Mouse (Mus musculus): ENCODE data around the gene Msl1. TPM values are rescaled to one million over a fixed set of nuclear protein-coding genes. Genes with fewer than 3 reads are reported as not detected.

Gene Msl1
- polyA plus RNA-seq, 1 experiment = 83.8 TPM

GRCm38 (mm10) chr11:98769007-98769954, 26.0 kb upstream of the Msl1 start:
- H3K27ac ChIP-seq (ENCODE audit: insufficient read depth, low read length) = no peak overlapping the region
- TF ChIP-seq POLR2A (IDR thresholded peaks at IDR 0.05; ENCODE audit: low read depth, low read length) (no peak), CTCF (IDR thresholded peaks at IDR 0.05; ENCODE audit: borderline replicate concordance, insufficient read depth, low read length) (no peak)
- H3K4me3 ChIP-seq (ENCODE audit: insufficient read depth, low read length) = no peak overlapping the region
- H3K4me1 ChIP-seq (ENCODE audit: control insufficient read depth, insufficient read depth, low read length) = peaks cover 11% of the 10 kb centered on the region; the same call in 1 of the 2 replicates

GRCm38 (mm10) chr11:98770096-98770975, 25.0 kb upstream of the Msl1 start:
- no peak for TF ChIP-seq CTCF (IDR thresholded peaks at IDR 0.05; ENCODE audit: borderline replicate concordance, insufficient read depth, low read length)
- TF ChIP-seq POLR2A (IDR thresholded peaks at IDR 0.05; ENCODE audit: low read depth, low read length) = no peak
- Histone ChIP-seq H3K4me1 (ENCODE audit: control insufficient read depth, insufficient read depth, low read length) (peaks cover 11% of the 10 kb centered on the region; the same call in 1 of the 2 replicates), H3K27ac (ENCODE audit: insufficient read depth, low read length) (no peak overlapping the region), H3K4me3 (ENCODE audit: insufficient read depth, low read length) (no peak overlapping the region)

- no peak overlapping the region for H3K27ac ChIP-seq (ENCODE audit: insufficient read depth, low read length)
- no peak for TF ChIP-seq POLR2A (IDR thresholded peaks at IDR 0.05; ENCODE audit: low read depth, low read length)
- TF ChIP-seq CTCF (IDR thresholded peaks at IDR 0.05; ENCODE audit: borderline replicate concordance, insufficient read depth, low read length) = no peak
- no peak overlapping the region for H3K4me3 ChIP-seq (ENCODE audit: insufficient read depth, low read length)
- H3K4me1 ChIP-seq (ENCODE audit: control insufficient read depth, insufficient read depth, low read length) = peaks cover 9% of the 10 kb centered on the region
These were observed 24.2 kb upstream of the Msl1 start for GRCm38 (mm10) chr11:98771131-98771530.

DNA sequence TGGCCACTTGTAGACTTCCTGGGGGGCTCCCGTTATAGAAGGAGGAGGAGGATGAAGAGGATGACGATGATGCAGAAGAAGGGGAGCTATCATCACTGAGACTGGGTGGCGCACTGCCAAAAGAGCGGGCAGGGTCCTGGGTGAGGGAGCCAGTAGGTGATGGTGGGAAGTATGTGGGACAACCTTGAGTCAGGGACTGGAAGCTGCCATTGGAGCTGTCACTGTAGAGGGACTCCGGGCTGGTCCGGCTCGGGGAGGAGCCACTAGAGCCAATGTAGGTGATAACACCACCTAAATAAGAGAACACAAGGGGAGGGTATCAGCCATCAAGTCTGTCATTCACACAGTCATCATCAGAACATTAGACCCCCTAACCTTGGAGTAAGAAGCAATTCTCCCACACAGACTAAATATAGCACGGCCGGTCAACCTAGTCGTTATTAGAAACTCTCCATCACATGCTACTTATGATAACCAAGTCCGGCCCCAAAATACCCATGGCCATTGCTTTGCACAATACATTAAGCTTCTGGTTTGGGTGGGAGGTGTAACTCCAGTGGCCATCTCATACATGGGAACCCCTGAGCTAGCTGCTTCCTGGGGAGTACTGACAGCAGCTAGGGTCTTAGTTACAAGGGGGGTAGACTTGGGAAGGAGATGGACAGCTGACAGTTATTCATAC, 23.3 kb upstream of the Msl1 start:
- Histone ChIP-seq H3K4me3 (ENCODE audit: insufficient read depth, low read length) (no peak overlapping the region; the same call in 1 of the 2 replicates), H3K27ac (ENCODE audit: insufficient read depth, low read length) (peak overlapping the region; percentile 90), H3K4me1 (ENCODE audit: control insufficient read depth, insufficient read depth, low read length) (peaks cover 11% of the 10 kb centered on the region)
- no peak for TF ChIP-seq CTCF (IDR thresholded peaks at IDR 0.05; ENCODE audit: borderline replicate concordance, insufficient read depth, low read length)
- TF ChIP-seq POLR2A (IDR thresholded peaks at IDR 0.05; ENCODE audit: low read depth, low read length) = no peak

DNA sequence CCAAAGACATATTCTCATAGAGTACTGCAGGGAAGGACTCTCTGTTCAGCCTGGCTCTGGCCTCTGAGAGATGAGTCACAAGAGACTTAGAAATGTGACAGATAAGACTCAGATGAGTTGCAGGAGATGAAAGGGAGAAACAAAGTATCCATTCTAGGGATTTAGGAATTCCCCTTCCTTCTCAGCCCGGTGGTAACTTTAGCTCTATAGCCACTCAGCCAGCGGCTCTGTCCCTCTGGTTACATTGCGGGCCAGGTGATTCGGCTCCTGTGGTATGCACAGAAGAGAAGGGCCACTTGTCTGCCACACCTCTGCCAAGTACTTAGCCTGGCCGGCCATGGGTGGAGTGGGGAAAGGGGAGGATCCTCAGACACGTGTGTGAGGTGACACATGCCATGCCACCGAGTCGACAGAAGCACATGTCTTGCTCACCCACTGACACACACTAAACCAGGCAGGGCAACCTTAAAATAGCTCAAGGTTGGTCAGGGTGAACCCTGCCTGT, 22.6 kb upstream of the Msl1 start:
- Histone ChIP-seq H3K4me1 (ENCODE audit: control insufficient read depth, insufficient read depth, low read length) (peaks cover 11% of the 10 kb centered on the region), H3K4me3 (ENCODE audit: insufficient read depth, low read length) (peak overlapping the region; percentile 20; the same call in 1 of the 2 replicates), H3K27ac (ENCODE audit: insufficient read depth, low read length) (peak overlapping the region; percentile 90)
- no peak for TF ChIP-seq CTCF (IDR thresholded peaks at IDR 0.05; ENCODE audit: borderline replicate concordance, insufficient read depth, low read length)
- TF ChIP-seq POLR2A (IDR thresholded peaks at IDR 0.05; ENCODE audit: low read depth, low read length) = peak; percentile 20

DNA sequence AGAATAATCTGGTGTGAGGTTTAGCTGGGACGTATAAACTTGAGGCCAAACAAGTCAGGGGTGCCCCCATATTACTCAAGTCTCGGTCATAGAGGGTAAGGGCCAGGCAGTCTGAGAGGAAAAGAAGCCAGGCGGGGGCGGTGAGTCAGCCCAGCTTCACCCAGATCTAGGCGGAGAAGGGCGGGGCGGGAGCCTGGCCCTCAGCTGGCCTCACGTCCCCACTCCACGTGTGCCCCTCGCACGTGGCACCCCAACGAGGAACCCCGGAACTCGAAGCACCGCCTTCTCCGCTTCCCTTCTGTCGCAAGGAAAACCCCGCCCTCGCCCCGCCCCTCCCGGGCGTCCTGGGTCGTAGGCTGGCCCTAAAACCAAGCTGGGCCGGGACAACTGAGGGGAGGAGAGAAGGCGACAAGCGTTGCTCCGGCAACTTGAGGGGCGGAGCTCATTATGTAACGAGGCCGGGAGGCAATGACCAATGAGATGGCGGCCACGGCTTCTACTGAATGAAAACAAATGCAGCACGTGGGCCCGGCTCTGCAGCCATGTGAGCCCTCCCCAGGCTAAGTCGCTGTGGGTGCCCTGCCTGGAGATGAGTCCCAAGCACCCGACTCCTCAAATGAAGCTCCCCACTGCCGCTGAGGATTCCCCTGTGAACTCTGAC, 21.6 kb upstream of the Msl1 start:
- Histone ChIP-seq H3K27ac (ENCODE audit: insufficient read depth, low read length) (peak overlapping the region; percentile 90), H3K4me3 (ENCODE audit: insufficient read depth, low read length) (peak overlapping the region; percentile 83), H3K4me1 (ENCODE audit: control insufficient read depth, insufficient read depth, low read length) (peaks cover 8% of the 10 kb centered on the region)
- TF ChIP-seq CTCF (IDR thresholded peaks at IDR 0.05; ENCODE audit: borderline replicate concordance, insufficient read depth, low read length) (no peak), POLR2A (IDR thresholded peaks at IDR 0.05; ENCODE audit: low read depth, low read length) (0 out of 2 replicates have a peak, but pooled peaks have one; percentile 28)

DNA sequence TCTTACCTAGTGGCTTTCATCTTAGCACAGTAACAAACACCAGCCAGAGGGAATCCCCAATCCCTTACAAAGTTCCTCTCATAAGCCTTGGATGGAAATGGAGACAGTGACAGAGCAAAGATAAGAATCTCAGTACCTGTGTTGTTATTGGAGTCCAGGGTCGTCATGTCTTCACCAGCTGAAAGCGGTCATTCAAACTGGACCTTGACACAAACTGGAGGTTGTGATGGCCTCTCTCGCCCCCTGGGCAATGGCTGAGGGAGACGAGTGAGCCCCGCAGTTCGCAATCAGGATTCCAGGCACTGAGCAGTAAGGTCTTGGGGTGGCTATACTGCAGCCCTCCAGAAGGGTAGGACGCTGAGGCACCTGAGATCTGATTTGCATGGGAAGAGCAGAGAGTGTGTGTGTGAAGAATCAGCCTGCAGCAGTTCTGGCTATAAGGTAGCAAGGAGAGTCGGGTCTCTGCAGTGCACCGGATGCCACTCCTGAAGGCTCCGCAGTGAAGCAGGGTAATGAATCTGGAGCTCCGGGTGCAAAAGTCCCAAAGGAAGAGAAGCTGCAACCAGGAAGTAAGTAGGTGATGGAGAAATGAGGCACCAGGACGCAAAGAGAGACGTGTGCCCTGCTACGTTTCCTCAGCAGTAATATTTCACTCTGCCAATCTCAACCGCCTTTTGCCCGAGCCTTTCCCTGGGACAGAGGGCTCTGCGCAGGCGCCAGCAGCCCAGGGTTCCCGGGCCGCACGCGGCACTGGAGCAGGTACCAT, 20.6 kb upstream of the Msl1 start, which contains the start of gene Nr1d1:
TSS of gene Nr1d1 (minus strand) at position 752 of the 766 bp plus-strand sequence.
- peak within 1 kb of the TSS; percentile 97 for H3K27ac ChIP-seq (ENCODE audit: insufficient read depth, low read length)
- peaks cover 8% of the 10 kb centered on the region for H3K4me1 ChIP-seq (ENCODE audit: control insufficient read depth, insufficient read depth, low read length)
- TF ChIP-seq CTCF (IDR thresholded peaks at IDR 0.05; ENCODE audit: borderline replicate concordance, insufficient read depth, low read length) (no peak), POLR2A (IDR thresholded peaks at IDR 0.05; ENCODE audit: low read depth, low read length) (peak; percentile 96)
- peak within 1 kb of the TSS; percentile 83 for H3K4me3 ChIP-seq (ENCODE audit: insufficient read depth, low read length)
